Mouse (Mus musculus): ENCODE data around the gene Scfd2.

DNA sequence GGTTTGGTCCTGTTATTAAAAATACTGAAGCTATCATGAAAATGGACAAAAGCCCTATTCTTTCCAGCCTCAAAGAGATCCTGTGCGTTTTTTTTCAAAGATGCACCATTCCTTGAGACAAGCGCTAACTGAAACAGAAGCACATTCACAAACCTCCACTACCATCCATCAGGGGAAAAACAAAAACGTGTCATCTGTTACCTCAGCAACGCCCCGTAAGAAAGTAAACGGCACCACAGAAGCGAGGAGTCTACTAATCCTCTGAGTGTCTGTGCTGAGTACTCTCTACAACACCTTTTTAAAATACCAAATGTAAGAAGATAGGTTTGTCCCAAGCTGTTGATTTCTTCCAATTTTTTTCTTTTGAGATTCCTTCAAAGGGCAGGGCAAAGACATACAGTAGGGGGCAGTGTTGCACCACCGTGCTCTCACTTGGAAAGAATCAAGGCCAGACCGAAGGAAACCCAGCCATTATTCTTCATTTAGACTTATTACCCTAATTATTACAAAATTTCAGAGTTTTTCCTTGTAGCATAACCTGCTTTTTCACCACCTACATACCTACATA is 97.9 kb downstream of the Scfd2 start:
- TF ChIP-seq CTCF (IDR thresholded peaks at IDR 0.05; ENCODE audit: control insufficient read depth, insufficient read depth, low read length), result peak; percentile 71
- no peak for TF ChIP-seq POLR2A (IDR thresholded peaks at IDR 0.05; ENCODE audit: borderline replicate concordance, control insufficient read depth, low read depth, low read length)

Data from bone marrow, adult 2 months (tissue).